Mouse (Mus musculus): Measurements from ENCODE around the gene Zdhhc18.

Gene Zdhhc18

GRCm38 (mm10) chr4:133630326-133630920 lies 19.5 kb downstream of the Zdhhc18 start:
- DNase-seq (ENCODE audit: low spot score), result no peak

GRCm38 (mm10) chr4:133629191-133629590 lies 20.8 kb downstream of the Zdhhc18 start:
- no peak for DNase-seq (ENCODE audit: low spot score)

GRCm38 (mm10) chr4:133628517-133628916 lies 21.4 kb downstream of the Zdhhc18 start:
- DNase-seq (ENCODE audit: low spot score), result no peak

- DNase-seq (ENCODE audit: low spot score), result no peak
These were observed 22.9 kb downstream of the Zdhhc18 start for GRCm38 (mm10) chr4:133627039-133627438.

GRCm38 (mm10) chr4:133626621-133627020 lies 23.3 kb downstream of the Zdhhc18 start:
- no peak for DNase-seq (ENCODE audit: low spot score)

GRCm38 (mm10) chr4:133626221-133626620 lies 23.7 kb downstream of the Zdhhc18 start:
- DNase-seq (ENCODE audit: low spot score), result no peak

- no peak for DNase-seq (ENCODE audit: low spot score)
These were observed 24.3 kb downstream of the Zdhhc18 start for GRCm38 (mm10) chr4:133625621-133626071.

GRCm38 (mm10) chr4:133624830-133625229 lies 25.1 kb downstream of the Zdhhc18 start:
- DNase-seq (ENCODE audit: low spot score), result no peak

- DNase-seq (ENCODE audit: low spot score), result no peak
These were observed 27.7 kb downstream of the Zdhhc18 start for GRCm38 (mm10) chr4:133622161-133622695.

- DNase-seq (ENCODE audit: low spot score), result no peak
These were observed 29.3 kb downstream of the Zdhhc18 start for GRCm38 (mm10) chr4:133620668-133621067.

- no peak for DNase-seq (ENCODE audit: low spot score)
These were observed 30.3 kb downstream of the Zdhhc18 start for GRCm38 (mm10) chr4:133619473-133620136.

- DNase-seq (ENCODE audit: low spot score), result no peak
These were observed 32.0 kb downstream of the Zdhhc18 start for GRCm38 (mm10) chr4:133617936-133618335.

GRCm38 (mm10) chr4:133615416-133615815 lies 34.5 kb downstream of the Zdhhc18 start:
- DNase-seq (ENCODE audit: low spot score), result no peak

GRCm38 (mm10) chr4:133614274-133614761 lies 35.6 kb downstream of the Zdhhc18 start:
- DNase-seq (ENCODE audit: low spot score), result no peak

- no peak for DNase-seq (ENCODE audit: low spot score)
These were observed 36.1 kb downstream of the Zdhhc18 start for GRCm38 (mm10) chr4:133613867-133614266.

- DNase-seq (ENCODE audit: low spot score), result no peak
These were observed 36.9 kb downstream of the Zdhhc18 start for GRCm38 (mm10) chr4:133613026-133613425.

GRCm38 (mm10) chr4:133612416-133612815 lies 37.5 kb downstream of the Zdhhc18 start:
- no peak for DNase-seq (ENCODE audit: low spot score)

GRCm38 (mm10) chr4:133611815-133612214 lies 38.1 kb downstream of the Zdhhc18 start:
- no peak for DNase-seq (ENCODE audit: low spot score)

- peak; percentile 62 for DNase-seq (ENCODE audit: low spot score)
These were observed 40.2 kb downstream of the Zdhhc18 start for GRCm38 (mm10) chr4:133609719-133610118.

- DNase-seq (ENCODE audit: low spot score), result no peak
These were observed 42.7 kb downstream of the Zdhhc18 start for GRCm38 (mm10) chr4:133607284-133607683.

GRCm38 (mm10) chr4:133605330-133605729 lies 44.6 kb downstream of the Zdhhc18 start:
- no peak for DNase-seq (ENCODE audit: low spot score)

- no peak for DNase-seq (ENCODE audit: low spot score)
These were observed 45.1 kb downstream of the Zdhhc18 start for GRCm38 (mm10) chr4:133604856-133605255.

- DNase-seq (ENCODE audit: low spot score), result no peak
These were observed 45.8 kb downstream of the Zdhhc18 start for GRCm38 (mm10) chr4:133604175-133604574.
